Mouse (Mus musculus) layer of hippocampus, adult 18-20 months (tissue): ENCODE data around the gene Hsd3b6. TPM values are rescaled to one million over a fixed set of nuclear protein-coding genes. Genes with fewer than 3 reads are reported as not detected.

ENCODE experiments used
- total RNA-seq, 2 experiments: library from RNA; stranded (reverse); gene quantifications; 2 replicates each; pipeline ENCODE4 v1.2.3; 2021

Hsd3b6 gene
- total RNA-seq, 2 experiments from 2014 or later, result not detected

Other genes with a start within 250 kb of the Hsd3b6 start
- not detected for gene Gm10681, start 225.6 kb downstream of the Hsd3b6 start, total RNA-seq
- gene Hsd3b5, start 184.2 kb downstream of the Hsd3b6 start, total RNA-seq, result not detected
- not detected for gene Hsd3b2, start 89.9 kb downstream of the Hsd3b6 start, total RNA-seq
- not detected for gene Hsd3b3, start 51.3 kb downstream of the Hsd3b6 start, total RNA-seq
- gene Hsd3b1, start 45.4 kb upstream of the Hsd3b6 start, total RNA-seq, result not detected
- not detected for gene Hao2, start 78.8 kb upstream of the Hsd3b6 start, total RNA-seq